Mouse (Mus musculus) hindbrain, embryonic 15.5 days (tissue): Measurements from ENCODE around the gene Bhlhe40. TPM values are rescaled to one million over a fixed set of nuclear protein-coding genes. Genes with fewer than 3 reads are reported as not detected.

ENCODE experiments used
- ATAC-seq: fragments of 200-750 bp; cut with Nextera tagmentation; 2 replicates; pipeline ENCODE4 v1.8.0; 2017; ENCODE audit warnings: low read depth, moderate number of reproducible peaks, moderate TSS enrichment; ENCODE audit not compliant: low FRiP score
- H3K27ac ChIP-seq: fragments of 300-500 bp; sonication (generic); replicated peaks from 2 replicates; pipeline ENCODE4 v1.5.1; 2015; ENCODE audit warnings: mild to moderate bottlenecking, inconsistent platforms
- H3K27me3 ChIP-seq: fragments of 300-500 bp; sonication (generic); 2 replicates; pipeline ENCODE4 v1.6.1; 2015; ENCODE audit warnings: control low read depth, inconsistent platforms
- H3K36me3 ChIP-seq: fragments of 300-500 bp; sonication (generic); 2 replicates; pipeline ENCODE4 v1.6.1; 2015; ENCODE audit warnings: control low read depth, inconsistent platforms
- H3K4me1 ChIP-seq: fragments of 300-500 bp; sonication (generic); replicated peaks from 2 replicates; pipeline ENCODE4 v1.6.1; 2015; ENCODE audit warnings: control low read depth, inconsistent platforms
- H3K4me2 ChIP-seq: fragments of 300-500 bp; sonication (generic); 2 replicates; pipeline ENCODE4 v1.6.1; 2015; ENCODE audit warnings: moderate library complexity, mild to moderate bottlenecking, inconsistent platforms
- H3K4me3 ChIP-seq: fragments of 300-500 bp; sonication (generic); 2 replicates; pipeline ENCODE4 v1.5.1; 2015; ENCODE audit warnings: mild to moderate bottlenecking, inconsistent platforms
- H3K9ac ChIP-seq: fragments of 300-500 bp; sonication (generic); 2 replicates; pipeline ENCODE4 v1.6.1; 2015; ENCODE audit warnings: inconsistent platforms
- H3K9me3 ChIP-seq: fragments of 300-500 bp; sonication (generic); 2 replicates; pipeline ENCODE4 v1.6.1; 2016; ENCODE audit warnings: control low read depth, inconsistent platforms
- WGBS: fragments of 180-500 bp; shearing (Covaris S2); methylation state at CpG from one replicate; pipeline ENCODE4 v1.1.7; 2015; 5-methylcytosine and 5-hydroxymethylcytosine counted together
- polyA plus RNA-seq: library from polyadenylated mRNA; unstranded; fragments of >200 nt; fragmentation: Nextera tagmentation; extraction: Ambion mirVana; gene quantifications from 2 replicates; pipeline ENCODE4 v1.2.1, GENCODE M21; 2015

The Bhlhe40 gene
- polyA plus RNA-seq, 1 experiment from 2014 or later = 6.1 TPM

- Histone ChIP-seq H3K9ac (no peak overlapping the region), H3K4me1 (peaks cover 7% of the 10 kb centered on the region), H3K27ac (no peak overlapping the region), H3K9me3 (no peaks in the 10 kb centered on the region), H3K4me3 (no peak overlapping the region), H3K4me2 (no peak overlapping the region), H3K27me3 (no peaks in the 10 kb centered on the region), H3K36me3 (no peaks in the 10 kb centered on the region)
- ATAC-seq = no peak
- WGBS = 20% methylated on average over 4 of the region's 4 CpGs
Measured at GRCm38 (mm10) chr6:108698343-108698870, 38.0 kb downstream of the Bhlhe40 start.

- Histone ChIP-seq H3K9me3 (no peaks in the 10 kb centered on the region), H3K27ac (no peak overlapping the region), H3K27me3 (no peaks in the 10 kb centered on the region), H3K9ac (no peak overlapping the region), H3K4me3 (no peak overlapping the region), H3K4me2 (no peak overlapping the region), H3K4me1 (peaks cover 7% of the 10 kb centered on the region), H3K36me3 (no peaks in the 10 kb centered on the region)
- no peak for ATAC-seq
- 71% methylated on average over 3 of the region's 3 CpGs for WGBS
Measured at GRCm38 (mm10) chr6:108699679-108700078, 39.2 kb downstream of the Bhlhe40 start.

DNA sequence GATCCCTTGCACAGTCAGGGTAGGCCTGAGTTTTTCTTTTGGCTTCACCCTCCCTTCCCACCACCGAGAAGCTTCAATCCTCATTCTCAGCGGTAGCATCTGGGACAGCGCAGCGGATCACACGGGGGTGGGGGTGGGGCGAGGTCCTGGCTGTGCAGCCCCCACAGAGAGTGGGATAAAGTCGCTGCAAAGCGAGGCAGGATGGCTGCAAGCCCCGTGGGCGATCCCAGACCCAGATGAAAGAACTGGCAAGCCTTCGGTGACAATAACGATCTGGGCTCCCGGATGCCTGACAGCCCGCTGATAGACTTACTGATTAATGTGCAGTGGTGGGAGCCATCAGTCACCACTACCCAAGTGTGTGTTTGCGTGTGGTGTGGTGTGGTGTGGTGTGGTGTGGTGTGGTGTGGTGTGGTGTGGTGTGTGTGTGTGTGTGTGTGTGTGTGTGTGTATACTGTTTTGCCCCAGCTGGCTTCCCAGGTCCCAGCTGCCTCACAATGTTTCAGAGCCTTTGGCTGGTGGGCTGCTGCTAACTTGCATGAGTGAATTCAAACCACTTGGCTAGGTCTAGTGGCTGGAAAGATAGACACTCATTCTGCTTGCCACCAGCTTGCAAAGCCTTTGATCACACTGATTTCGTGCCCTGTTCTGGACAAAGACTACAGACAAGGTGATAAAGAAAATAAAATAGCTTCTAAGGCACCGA lies 40.4 kb downstream of the Bhlhe40 start:
- no peak overlapping the region for H3K4me3 ChIP-seq
- H3K36me3 ChIP-seq = no peaks in the 10 kb centered on the region
- peaks cover 7% of the 10 kb centered on the region for H3K4me1 ChIP-seq
- peak; percentile 54; the same call in 1 of the 2 replicates for ATAC-seq
- H3K9me3 ChIP-seq = no peaks in the 10 kb centered on the region
- no peaks in the 10 kb centered on the region for H3K27me3 ChIP-seq
- no peak overlapping the region for H3K27ac ChIP-seq
- no peak overlapping the region for H3K9ac ChIP-seq
- 14% methylated on average over 17 of the region's 17 CpGs for WGBS
- H3K4me2 ChIP-seq = peak overlapping the region; percentile 46

DNA sequence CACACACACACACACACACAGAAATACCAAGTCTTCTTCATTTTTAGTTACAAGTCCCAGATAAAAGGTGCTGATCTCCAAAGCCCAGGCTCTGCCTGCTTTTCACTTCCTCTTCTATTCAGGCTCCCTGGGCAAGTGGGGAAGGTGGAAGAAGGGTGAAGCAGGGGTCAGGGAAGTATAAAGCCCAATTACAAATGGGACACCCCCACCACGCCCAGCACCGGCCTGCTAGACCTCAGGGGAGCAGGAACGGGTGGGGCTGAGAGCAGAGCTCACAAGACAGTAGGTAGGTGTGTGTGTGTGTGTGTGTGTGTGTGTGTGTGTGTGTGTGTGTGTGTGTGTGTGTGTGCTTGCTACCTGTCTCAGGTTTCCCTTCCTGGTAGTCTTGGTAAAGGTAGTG lies 42.2 kb downstream of the Bhlhe40 start:
- no peak for ATAC-seq
- no peaks in the 10 kb centered on the region for H3K9me3 ChIP-seq
- H3K4me2 ChIP-seq = no peak overlapping the region
- no peak overlapping the region for H3K27ac ChIP-seq
- H3K9ac ChIP-seq = no peak overlapping the region
- peaks cover 7% of the 10 kb centered on the region for H3K4me1 ChIP-seq
- H3K4me3 ChIP-seq = no peak overlapping the region
- 53% methylated on average over 3 of the region's 3 CpGs for WGBS
- no peaks in the 10 kb centered on the region for H3K27me3 ChIP-seq
- no peaks in the 10 kb centered on the region for H3K36me3 ChIP-seq

DNA sequence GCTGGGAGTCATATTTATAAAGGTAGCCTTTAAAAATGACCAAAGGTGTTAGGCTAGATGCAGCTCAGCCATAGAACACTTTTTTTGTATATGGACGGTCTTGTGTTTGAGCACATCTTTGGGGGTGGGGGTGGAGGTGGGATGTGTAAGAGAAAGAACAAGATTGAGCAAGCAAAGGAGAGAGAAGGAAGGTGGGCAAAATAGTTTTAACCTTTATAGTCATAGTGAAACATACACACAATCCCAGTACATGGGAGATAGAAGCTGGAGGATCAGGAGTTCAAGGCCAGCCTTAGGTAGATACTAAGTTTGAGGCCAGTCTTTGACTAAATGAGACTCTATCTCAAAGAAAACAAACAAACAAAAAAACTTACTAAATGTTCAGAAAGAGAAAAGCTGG lies 42.7 kb downstream of the Bhlhe40 start:
- Histone ChIP-seq H3K36me3 (no peaks in the 10 kb centered on the region), H3K4me3 (no peak overlapping the region), H3K9ac (no peak overlapping the region), H3K4me1 (peaks cover 7% of the 10 kb centered on the region), H3K27ac (no peak overlapping the region), H3K9me3 (no peaks in the 10 kb centered on the region), H3K27me3 (no peaks in the 10 kb centered on the region), H3K4me2 (no peak overlapping the region)
- no peak for ATAC-seq
- WGBS = 88% methylated on average over 1 of the region's 1 CpGs

DNA sequence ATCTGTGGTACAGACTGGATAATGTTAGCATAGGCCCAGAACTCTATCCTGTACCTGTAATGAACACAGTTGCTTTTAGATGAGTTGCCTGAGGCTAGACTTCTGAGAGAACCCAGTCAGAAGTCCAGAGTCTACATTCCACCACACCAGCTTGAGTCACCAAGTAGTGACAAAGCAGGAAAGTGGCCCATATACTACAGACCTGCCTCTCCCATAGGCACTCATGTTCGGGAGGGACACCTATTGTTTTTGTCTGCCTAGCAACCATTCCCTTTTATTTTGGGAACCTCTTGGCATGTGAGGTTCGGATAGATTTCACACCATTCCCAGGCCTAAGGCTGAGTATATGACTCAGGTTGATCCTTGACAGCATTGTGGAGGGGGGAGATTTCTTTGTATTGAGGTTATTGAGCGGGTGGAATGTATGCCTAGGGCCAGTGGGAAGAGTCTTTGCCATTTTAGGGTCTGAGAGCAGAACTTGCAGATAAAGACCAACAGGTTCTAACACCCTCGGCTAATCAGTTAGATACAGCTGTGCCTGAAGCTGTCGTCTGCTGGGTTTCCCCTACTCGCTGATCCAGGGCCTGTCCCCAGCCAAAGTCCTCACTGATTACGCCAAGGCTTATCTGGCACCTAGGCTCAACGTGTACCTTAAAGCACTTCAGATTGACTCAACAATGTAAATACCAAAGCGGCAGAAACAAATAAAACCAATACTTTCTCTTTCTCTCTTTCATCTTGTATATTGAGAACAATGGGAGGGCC lies 44.1 kb downstream of the Bhlhe40 start:
- no peak overlapping the region for H3K27ac ChIP-seq
- whole genome bisulfite sequencing = 60% methylated on average over 9 of the region's 9 CpGs
- ATAC-seq = no peak
- H3K36me3 ChIP-seq = no peaks in the 10 kb centered on the region
- H3K4me3 ChIP-seq = no peak overlapping the region
- H3K9me3 ChIP-seq = no peaks in the 10 kb centered on the region
- peaks cover 14% of the 10 kb centered on the region for H3K4me1 ChIP-seq
- H3K4me2 ChIP-seq = no peak overlapping the region
- H3K9ac ChIP-seq = no peak overlapping the region
- no peaks in the 10 kb centered on the region for H3K27me3 ChIP-seq

DNA sequence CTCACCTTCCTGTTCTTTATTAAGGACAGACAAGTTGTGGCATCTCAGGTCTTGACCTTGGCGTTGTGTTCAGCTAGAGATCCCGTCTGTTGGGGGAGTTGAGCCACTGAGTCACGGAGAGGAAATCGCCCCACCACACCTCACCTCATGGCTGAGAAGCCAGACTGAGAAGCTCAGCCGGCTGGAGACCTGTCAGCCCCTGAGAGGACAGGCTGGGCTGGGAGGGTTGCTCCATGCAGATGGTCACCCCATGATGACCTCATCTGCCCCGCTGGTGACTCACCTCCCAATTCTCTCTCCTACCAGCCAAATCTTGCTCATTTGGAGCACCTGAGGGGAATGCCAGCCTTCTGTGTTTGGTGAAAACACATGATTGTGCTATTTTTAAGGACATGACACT lies 45.5 kb downstream of the Bhlhe40 start:
- Histone ChIP-seq H3K4me1 (peaks cover 9% of the 10 kb centered on the region), H3K4me3 (no peak overlapping the region), H3K27ac (no peak overlapping the region), H3K4me2 (no peak overlapping the region), H3K9me3 (no peaks in the 10 kb centered on the region), H3K27me3 (no peaks in the 10 kb centered on the region), H3K9ac (no peak overlapping the region), H3K36me3 (no peaks in the 10 kb centered on the region)
- WGBS = 89% methylated on average over 6 of the region's 6 CpGs
- ATAC-seq = no peak

DNA sequence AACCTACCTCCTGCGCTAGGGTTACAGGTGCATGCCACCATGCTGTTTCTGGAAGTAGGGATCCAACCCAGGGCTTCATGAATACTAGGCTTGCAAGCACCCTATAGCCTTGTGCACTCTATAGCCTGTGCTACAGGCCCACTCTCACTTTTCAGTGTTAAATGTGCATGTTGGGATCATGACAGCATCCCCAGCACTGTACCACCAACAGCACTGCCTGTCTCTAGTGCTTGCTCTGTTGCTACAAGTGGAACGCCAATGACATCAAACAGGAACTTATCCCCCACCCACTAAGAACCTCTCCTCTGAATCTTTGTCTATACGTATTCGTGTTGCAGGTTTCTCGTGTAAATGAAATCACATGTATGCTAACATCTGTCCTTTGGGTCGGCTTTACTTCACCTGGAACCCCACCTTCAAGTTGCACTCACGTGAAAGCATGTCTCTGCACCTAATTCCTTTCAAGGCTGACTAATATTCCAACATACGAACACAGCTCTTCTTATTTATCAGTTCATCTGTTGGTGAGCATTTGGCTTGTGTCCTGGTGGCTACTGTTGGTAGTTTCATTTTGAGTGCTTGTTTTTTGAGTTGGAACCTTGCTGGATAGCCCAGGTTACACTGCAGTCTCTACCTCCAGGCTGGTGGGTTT lies 46.7 kb downstream of the Bhlhe40 start:
- WGBS = 95% methylated on average over 8 of the region's 8 CpGs

DNA sequence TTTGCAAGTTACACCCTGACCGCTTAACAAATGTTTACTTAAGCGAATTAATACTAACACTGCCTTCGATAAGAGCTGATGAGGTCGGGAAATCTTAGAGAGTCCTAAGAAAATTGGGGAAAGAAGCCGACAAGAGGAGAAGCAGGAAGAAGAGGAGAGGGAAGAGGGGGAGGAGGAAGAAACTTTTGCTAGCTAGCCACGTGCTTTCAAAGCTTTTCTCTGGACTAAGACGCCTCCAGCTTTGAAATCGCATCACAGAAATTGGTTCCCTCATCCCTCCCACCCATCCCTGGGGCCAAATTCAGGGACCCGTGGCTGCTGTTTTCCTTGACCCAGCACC lies 48.7 kb downstream of the Bhlhe40 start:
- ATAC-seq = no peak
- H3K4me3 ChIP-seq = peak overlapping the region; percentile 42
- no peaks in the 10 kb centered on the region for H3K36me3 ChIP-seq
- H3K27me3 ChIP-seq = no peaks in the 10 kb centered on the region
- peaks cover 9% of the 10 kb centered on the region for H3K4me1 ChIP-seq
- H3K27ac ChIP-seq = no peak overlapping the region
- 14% methylated on average over 9 of the region's 9 CpGs for WGBS
- peak overlapping the region; percentile 96 for H3K4me2 ChIP-seq
- peak overlapping the region; percentile 50; the same call in 1 of the 2 replicates for H3K9ac ChIP-seq
- H3K9me3 ChIP-seq = no peaks in the 10 kb centered on the region

More for the DNA sequence above, 46.7 kb downstream of the Bhlhe40 start:
- no peak for ATAC-seq
- H3K27me3 ChIP-seq = no peaks in the 10 kb centered on the region
- H3K4me2 ChIP-seq = no peak overlapping the region
- H3K9ac ChIP-seq = no peak overlapping the region
- no peaks in the 10 kb centered on the region for H3K36me3 ChIP-seq
- H3K27ac ChIP-seq = no peak overlapping the region
- no peaks in the 10 kb centered on the region for H3K9me3 ChIP-seq
- no peak overlapping the region for H3K4me3 ChIP-seq
- peaks cover 9% of the 10 kb centered on the region for H3K4me1 ChIP-seq

DNA sequence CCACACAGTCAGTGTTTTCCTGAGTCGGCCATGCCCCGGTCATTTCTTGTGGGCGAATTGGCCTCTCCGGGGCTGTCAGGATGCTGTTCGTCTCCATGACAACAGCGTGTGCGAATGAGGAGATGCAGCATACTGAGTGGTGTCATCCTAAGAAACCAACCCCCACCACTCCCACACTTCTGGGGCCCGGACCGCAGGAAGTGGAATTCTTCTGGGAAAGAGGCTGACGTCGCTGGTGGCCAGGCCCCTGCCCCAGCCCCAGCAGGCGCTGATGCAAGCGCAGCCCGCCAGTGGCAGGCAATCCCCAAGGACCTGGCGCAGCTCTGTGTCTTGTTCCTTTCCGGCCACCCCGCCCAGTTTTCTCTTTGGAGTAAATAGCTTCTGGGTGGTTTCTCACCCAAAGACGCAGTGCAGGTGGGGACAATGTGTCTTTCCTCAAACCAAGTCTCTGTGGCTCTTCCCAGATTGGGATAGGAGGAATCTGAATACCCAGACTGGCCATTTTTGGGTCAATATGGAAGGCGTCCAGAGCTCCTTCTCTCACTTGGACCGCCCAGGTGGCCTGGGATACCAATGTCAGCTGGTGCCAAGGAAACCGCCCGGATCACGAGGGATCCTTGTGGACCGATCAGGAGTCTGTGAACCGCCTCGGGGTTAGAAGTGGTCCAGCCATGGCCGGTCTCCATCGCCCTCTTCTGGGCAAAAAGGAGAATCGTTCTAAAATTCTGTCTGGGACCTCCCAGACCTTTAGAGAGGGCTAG lies 49.2 kb downstream of the Bhlhe40 start:
- Histone ChIP-seq H3K9me3 (no peaks in the 10 kb centered on the region), H3K4me1 (peaks cover 9% of the 10 kb centered on the region), H3K4me3 (peak overlapping the region; percentile 42), H3K27ac (peak overlapping the region; percentile 74), H3K4me2 (peak overlapping the region; percentile 96), H3K36me3 (no peaks in the 10 kb centered on the region), H3K27me3 (no peaks in the 10 kb centered on the region), H3K9ac (peak overlapping the region; percentile 50)
- WGBS = under 1% methylated on average over 29 of the region's 29 CpGs
- ATAC-seq = peak; percentile 93

GRCm38 (mm10) chr6:108710667-108711066 lies 50.2 kb downstream of the Bhlhe40 start:
- Histone ChIP-seq H3K9me3 (no peaks in the 10 kb centered on the region), H3K4me2 (no peak overlapping the region), H3K27ac (no peak overlapping the region), H3K4me3 (no peak overlapping the region), H3K27me3 (no peaks in the 10 kb centered on the region), H3K4me1 (peaks cover 9% of the 10 kb centered on the region), H3K36me3 (no peaks in the 10 kb centered on the region), H3K9ac (no peak overlapping the region)
- no peak for ATAC-seq
- WGBS = 73% methylated on average over 3 of the region's 3 CpGs
